Mouse (Mus musculus) lung, embryonic 14.5 days (tissue): ENCODE data around the gene Bet1. TPM values are rescaled to one million over a fixed set of nuclear protein-coding genes. Genes with fewer than 3 reads are reported as not detected.

Experiments used
- ATAC-seq: fragments of 200-750 bp; cut with Nextera tagmentation; 2 replicates; pipeline ENCODE4 v1.8.0; 2017; ENCODE audit warnings: mild to moderate bottlenecking, moderate TSS enrichment, moderate library complexity; ENCODE audit not compliant: insufficient read depth
- DNase-seq: peaks from one replicate; pipeline ENCODE4 v3.0.0-alpha.2; 2015
- H3K27ac ChIP-seq: fragments of 300-500 bp; sonication (generic); 2 replicates; pipeline ENCODE4 v1.5.1; 2014; ENCODE audit warnings: low read depth, mild to moderate bottlenecking, moderate library complexity
- H3K27me3 ChIP-seq: fragments of 300-500 bp; sonication (generic); 2 replicates; pipeline ENCODE4 v1.6.1; 2014; ENCODE audit warnings: low read length, control low read depth; ENCODE audit not compliant: insufficient read depth
- H3K36me3 ChIP-seq: fragments of 300-500 bp; sonication (generic); 2 replicates; pipeline ENCODE4 v1.6.1; 2014; ENCODE audit warnings: control low read depth; ENCODE audit not compliant: insufficient read depth
- H3K4me1 ChIP-seq: fragments of 300-500 bp; sonication (generic); 2 replicates; pipeline ENCODE4 v1.6.1; 2014; ENCODE audit warnings: antibody characterized with exemption, control low read depth; ENCODE audit not compliant: insufficient read depth
- H3K4me2 ChIP-seq: fragments of 300-500 bp; sonication (generic); 2 replicates; pipeline ENCODE4 v1.6.1; 2014; ENCODE audit warnings: mild to moderate bottlenecking
- H3K4me3 ChIP-seq: fragments of 300-500 bp; sonication (generic); 2 replicates; pipeline ENCODE4 v1.5.1; 2014; ENCODE audit warnings: low read depth, low read length
- H3K9ac ChIP-seq: fragments of 300-500 bp; sonication (generic); 2 replicates; pipeline ENCODE4 v1.6.1; 2014
- H3K9me3 ChIP-seq: fragments of 300-500 bp; sonication (generic); 2 replicates; pipeline ENCODE4 v1.6.1; 2016; ENCODE audit warnings: low read depth, low read length, control low read depth
- CTCF ChIP-seq: IDR thresholded peaks from 2 replicates; pipeline ENCODE4 v1.5.1; 2016; ENCODE audit warnings: antibody characterized with exemption, low read depth
- WGBS: fragments of 180-500 bp; shearing (Covaris S2); extraction: QIAGEN DNeasy Blood & Tissue Kit; methylation state at CpG from one replicate; pipeline ENCODE4 v1.1.7; 2014; 5-methylcytosine and 5-hydroxymethylcytosine counted together
- polyA plus RNA-seq: library from polyadenylated mRNA; unstranded; fragments of >200 nt; fragmentation: Nextera tagmentation; extraction: Ambion mirVana; gene quantifications from 2 replicates; pipeline ENCODE4 v1.2.1, GENCODE M21; 2014

The Bet1 gene
- polyA plus RNA-seq, 1 experiment from 2014 or later, result 72.3 TPM

- no peak for ATAC-seq
- Histone ChIP-seq H3K27ac (no peak overlapping the region), H3K9me3 (no peaks in the 10 kb centered on the region), H3K4me3 (no peak overlapping the region), H3K4me2 (no peak overlapping the region), H3K4me1 (no peaks in the 10 kb centered on the region), H3K36me3 (no peaks in the 10 kb centered on the region), H3K9ac (no peak overlapping the region), H3K27me3 (no peaks in the 10 kb centered on the region)
- TF ChIP-seq CTCF, result no peak
- 87% methylated on average over 4 of the region's 4 CpGs for WGBS
- DNase-seq, result no peak
These were observed 32.4 kb downstream of the Bet1 start for GRCm38 (mm10) chr6:4054387-4054786.

- Histone ChIP-seq H3K4me3 (no peak overlapping the region), H3K36me3 (no peaks in the 10 kb centered on the region), H3K27ac (no peak overlapping the region), H3K9me3 (no peaks in the 10 kb centered on the region), H3K4me1 (no peaks in the 10 kb centered on the region), H3K4me2 (no peak overlapping the region), H3K27me3 (no peaks in the 10 kb centered on the region), H3K9ac (no peak overlapping the region)
- peak; percentile 63; the same call in 1 of the 2 replicates for ATAC-seq
- WGBS, result 8% methylated on average over 1 of the region's 1 CpGs
- DNase-seq, result peak; percentile 69
- TF ChIP-seq CTCF, result no peak
These were observed 33.9 kb downstream of the Bet1 start for GRCm38 (mm10) chr6:4052843-4053242.

- H3K4me1 ChIP-seq, result no peaks in the 10 kb centered on the region
- H3K9ac ChIP-seq, result no peak overlapping the region
- H3K9me3 ChIP-seq, result no peaks in the 10 kb centered on the region
- H3K36me3 ChIP-seq, result no peaks in the 10 kb centered on the region
- no peak overlapping the region for H3K27ac ChIP-seq
- WGBS, result 100% methylated on average over 1 of the region's 1 CpGs
- no peak overlapping the region for H3K4me3 ChIP-seq
- no peak for DNase-seq
- H3K27me3 ChIP-seq, result no peaks in the 10 kb centered on the region
- ATAC-seq, result no peak
- no peak overlapping the region for H3K4me2 ChIP-seq
- TF ChIP-seq CTCF, result no peak
These were observed 39.6 kb downstream of the Bet1 start for GRCm38 (mm10) chr6:4047200-4047599.

GRCm38 (mm10) chr6:4041821-4042220 is 45.0 kb downstream of the Bet1 start:
- DNase-seq (no peak), ATAC-seq (no peak)
- no peak for TF ChIP-seq CTCF
- Histone ChIP-seq H3K27me3 (no peaks in the 10 kb centered on the region), H3K9ac (no peak overlapping the region), H3K4me2 (no peak overlapping the region), H3K4me3 (no peak overlapping the region), H3K27ac (no peak overlapping the region), H3K9me3 (no peaks in the 10 kb centered on the region), H3K4me1 (no peaks in the 10 kb centered on the region), H3K36me3 (no peaks in the 10 kb centered on the region)
- 46% methylated on average over 1 of the region's 1 CpGs for WGBS

- Histone ChIP-seq H3K9ac (no peak overlapping the region), H3K36me3 (no peaks in the 10 kb centered on the region), H3K27ac (no peak overlapping the region), H3K4me2 (no peak overlapping the region), H3K27me3 (no peaks in the 10 kb centered on the region), H3K4me1 (no peaks in the 10 kb centered on the region), H3K4me3 (no peak overlapping the region), H3K9me3 (no peaks in the 10 kb centered on the region)
- no peak for TF ChIP-seq CTCF
- DNase-seq (no peak), ATAC-seq (no peak)
- 69% methylated on average over 3 of the region's 3 CpGs for WGBS
These were observed 55.8 kb downstream of the Bet1 start for GRCm38 (mm10) chr6:4030956-4031355.

Other genes starting within 250 kb of the Bet1 start
- 1.7 and 2.9 TPM in 2 replicates for gene Tfpi2, start 98.1 kb downstream of the Bet1 start, polyA plus RNA-seq
- gene Gngt1, start 93.2 kb downstream of the Bet1 start, polyA plus RNA-seq, result not detected in 2 replicates
- gene Gng11, start 83.1 kb downstream of the Bet1 start, polyA plus RNA-seq, result 116 and 117 TPM in 2 replicates